Mouse (Mus musculus): ENCODE measurements around the gene Fam107b. TPM values are rescaled to one million over a fixed set of nuclear protein-coding genes. Genes with fewer than 3 reads are reported as not detected.
"Not testable (repeated sequence)": the region's sequence is repeated elsewhere in the genome, so short reads cannot be mapped to it uniquely, and the experiment has no call there.

The Fam107b gene
- total RNA-seq, 2 experiments from 2014 or later, result 1.3 to 4.3 TPM

GRCm38 (mm10) chr2:3712369-3713042 lies 142.2 kb downstream of the Fam107b start:
- peak overlapping the region; percentile 77 for H3K4me3 ChIP-seq
- intact Hi-C loops (cut with DNase I), result no loop called here
- TF ChIP-seq CTCF (IDR thresholded peaks at IDR 0.05), result no peak
- H3K27ac ChIP-seq, result peak overlapping the region; percentile 83
- no peak for DNase-seq

GRCm38 (mm10) chr2:3713212-3713681 lies 143.0 kb downstream of the Fam107b start:
- intact Hi-C loops (cut with DNase I), result no loop called here
- peak overlapping the region; percentile 83 for H3K27ac ChIP-seq
- TF ChIP-seq CTCF (IDR thresholded peaks at IDR 0.05), result peak; percentile 23; the same call in 1 of the 2 replicates
- peak; percentile 95 for DNase-seq
- H3K4me3 ChIP-seq, result peak overlapping the region; percentile 77

- H3K4me3 ChIP-seq, result peak overlapping the region; percentile 77
- no peak for TF ChIP-seq CTCF (IDR thresholded peaks at IDR 0.05)
- intact Hi-C loops (cut with DNase I), result no loop called here
- peak; percentile 46 for DNase-seq
- H3K27ac ChIP-seq, result peak overlapping the region; percentile 83
Observed at GRCm38 (mm10) chr2:3713682-3714361, 143.5 kb downstream of the Fam107b start.

GRCm38 (mm10) chr2:3714511-3714910 lies 144.2 kb downstream of the Fam107b start:
- TF ChIP-seq CTCF (IDR thresholded peaks at IDR 0.05), result no peak
- H3K27ac ChIP-seq, result peak overlapping the region; percentile 83
- H3K4me3 ChIP-seq, result peak overlapping the region; percentile 77
- intact Hi-C loops (cut with DNase I), result no loop called here
- no peak for DNase-seq

GRCm38 (mm10) chr2:3715424-3715823 lies 145.1 kb downstream of the Fam107b start:
- Histone ChIP-seq H3K4me3 (peak overlapping the region; percentile 77), H3K27ac (peak overlapping the region; percentile 43; the same call in 1 of the 2 replicates)
- TF ChIP-seq CTCF (IDR thresholded peaks at IDR 0.05), result no peak
- intact Hi-C loops (cut with DNase I), result no loop called here
- no peak for DNase-seq

DNA sequence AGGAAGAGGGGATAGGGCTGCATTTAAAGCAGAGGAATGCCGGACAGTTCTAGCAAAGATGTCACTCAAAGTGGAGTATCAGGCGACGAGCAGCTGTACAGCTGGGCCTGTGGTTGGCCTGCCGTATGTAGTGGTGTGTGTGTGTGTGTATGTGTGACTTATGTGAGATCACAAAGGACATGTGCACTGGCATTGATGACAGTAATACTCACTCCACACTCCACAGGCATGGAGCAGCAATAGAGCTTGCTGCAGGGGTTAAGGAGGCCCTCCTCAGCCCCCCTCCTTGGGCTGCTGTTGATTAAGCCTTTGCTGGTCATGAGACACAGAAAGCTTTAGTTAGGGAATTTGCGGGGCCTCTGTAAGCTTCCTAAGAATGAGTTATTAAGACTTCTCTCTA lies 147.0 kb downstream of the Fam107b start:
- peak overlapping the region; percentile 43; the same call in 1 of the 2 replicates for H3K27ac ChIP-seq
- no peak for DNase-seq
- intact Hi-C loops (cut with DNase I), result no loop called here

GRCm38 (mm10) chr2:3717847-3718246 lies 147.6 kb downstream of the Fam107b start:
- TF ChIP-seq CTCF (IDR thresholded peaks at IDR 0.05), result no peak
- Histone ChIP-seq H3K27ac (no peak overlapping the region), H3K4me3 (no peak overlapping the region)
- intact Hi-C loops (cut with DNase I), result no loop called here
- DNase-seq, result no peak

More for the DNA sequence above, 147.0 kb downstream of the Fam107b start:
- H3K4me3 ChIP-seq, result no peak overlapping the region
- no peak for TF ChIP-seq CTCF (IDR thresholded peaks at IDR 0.05)

DNA sequence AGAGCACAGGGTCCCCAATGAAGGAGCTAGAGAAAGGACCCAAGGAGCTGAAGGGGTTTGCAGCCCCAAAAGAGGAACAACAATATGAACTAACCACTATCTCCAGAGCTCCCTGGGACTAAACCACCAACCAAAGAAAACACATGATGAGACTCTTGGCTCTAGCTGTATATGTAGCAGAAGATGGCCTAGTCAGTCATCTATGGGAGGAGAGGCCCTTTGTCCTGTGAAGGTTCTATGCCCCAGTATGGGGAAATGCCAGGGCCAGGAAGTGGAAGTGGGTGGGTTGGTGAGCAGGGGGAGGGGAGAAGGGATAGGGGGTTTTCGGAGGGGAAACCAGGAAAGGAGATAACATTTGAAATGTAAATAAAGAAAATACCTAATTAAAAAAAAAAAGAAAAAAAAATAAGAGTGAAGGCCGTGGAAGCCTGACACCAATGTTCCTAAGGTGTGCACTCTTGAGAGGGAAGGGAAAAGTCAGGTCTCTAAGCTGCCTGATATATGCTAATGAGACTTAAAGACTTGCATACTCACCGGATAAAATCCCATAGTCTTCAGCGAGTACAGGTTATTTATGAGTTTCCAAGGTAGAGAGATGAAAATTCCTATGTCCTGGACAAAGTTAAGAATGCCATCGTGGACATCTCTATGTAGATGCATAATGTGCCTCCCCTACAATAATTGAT lies 149.3 kb downstream of the Fam107b start:
- H3K27ac ChIP-seq; intact Hi-C loops (cut with DNase I); H3K4me3 ChIP-seq; DNase-seq: not testable (repeated sequence)

- no peak for TF ChIP-seq CTCF (IDR thresholded peaks at IDR 0.05)
- H3K27ac ChIP-seq, result no peak overlapping the region
- no peak for DNase-seq
- no peak overlapping the region for H3K4me3 ChIP-seq
- intact Hi-C loops (cut with DNase I), result no loop called here
Observed at GRCm38 (mm10) chr2:3721107-3721506, 150.8 kb downstream of the Fam107b start.

- DNase-seq, result no peak
- TF ChIP-seq CTCF (IDR thresholded peaks at IDR 0.05), result no peak
- no peak overlapping the region for H3K27ac ChIP-seq
- no peak overlapping the region for H3K4me3 ChIP-seq
- intact Hi-C loops (cut with DNase I), result no loop called here
Observed at GRCm38 (mm10) chr2:3721974-3722373, 151.7 kb downstream of the Fam107b start.

DNA sequence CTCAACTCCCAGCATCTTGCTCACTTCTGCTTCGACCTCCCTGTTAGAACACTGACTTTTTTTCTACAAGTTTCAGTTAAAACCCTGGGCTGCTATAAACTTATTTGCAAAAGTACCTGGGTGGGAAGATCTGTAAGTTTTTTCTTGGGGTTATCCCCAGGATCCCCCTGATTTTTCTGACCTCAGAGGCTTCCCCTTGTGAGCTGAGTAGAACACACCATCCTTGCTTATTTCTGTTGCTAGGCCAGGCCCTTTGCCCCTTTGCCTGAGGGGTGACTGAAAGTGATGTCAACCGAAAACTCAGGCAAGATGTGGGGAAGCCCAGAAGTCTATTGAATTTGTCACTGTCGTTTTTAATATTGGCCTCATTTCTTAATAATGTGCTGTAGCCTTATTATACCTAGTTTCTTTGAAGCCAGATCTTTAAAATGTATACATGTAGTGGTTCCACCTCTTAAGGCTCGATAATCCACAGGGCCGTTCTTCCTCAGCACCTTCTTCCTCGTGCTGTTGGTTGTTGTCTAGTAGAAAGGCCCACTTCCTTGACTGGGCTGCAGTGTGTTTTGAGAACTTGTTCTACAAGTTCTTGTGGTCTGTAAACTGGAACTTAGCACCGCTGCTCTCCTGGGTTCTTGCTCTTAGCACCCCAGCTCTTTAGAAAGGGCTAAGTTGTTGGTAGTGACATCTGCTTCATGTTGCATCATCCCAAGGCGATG lies 153.3 kb downstream of the Fam107b start:
- no peak overlapping the region for H3K27ac ChIP-seq
- DNase-seq, result no peak
- intact Hi-C loops (cut with DNase I), result no loop called here
- H3K4me3 ChIP-seq, result no peak overlapping the region
- no peak for TF ChIP-seq CTCF (IDR thresholded peaks at IDR 0.05)

- DNase-seq, result no peak
- Histone ChIP-seq H3K4me3 (peak overlapping the region; percentile 45), H3K27ac (peak overlapping the region; percentile 48)
- TF ChIP-seq CTCF (IDR thresholded peaks at IDR 0.05), result no peak
- intact Hi-C loops (cut with DNase I), result no loop called here
Observed at GRCm38 (mm10) chr2:3726501-3727078, 156.3 kb downstream of the Fam107b start.
